Mouse (Mus musculus): Measurements from ENCODE around the gene Rtn4ip1. TPM values are rescaled to one million over a fixed set of nuclear protein-coding genes. Genes with fewer than 3 reads are reported as not detected.
"Not testable (repeated sequence)": the region's sequence is repeated elsewhere in the genome, so short reads cannot be mapped to it uniquely, and the experiment has no call there.

The Rtn4ip1 gene
- 10 to 100 TPM; 13.4 to 13.6 TPM for total RNA-seq (2021)
- long read RNA-seq, transcript Rtn4ip1-201 (9 exons, 2,981 nt): major isoform, 30 of 34 reads
- long read RNA-seq, partial matches to known transcripts: 2 of 34 reads
- long read RNA-seq, other reads (novel, unspliced or antisense): 2 of 34 reads

DNA sequence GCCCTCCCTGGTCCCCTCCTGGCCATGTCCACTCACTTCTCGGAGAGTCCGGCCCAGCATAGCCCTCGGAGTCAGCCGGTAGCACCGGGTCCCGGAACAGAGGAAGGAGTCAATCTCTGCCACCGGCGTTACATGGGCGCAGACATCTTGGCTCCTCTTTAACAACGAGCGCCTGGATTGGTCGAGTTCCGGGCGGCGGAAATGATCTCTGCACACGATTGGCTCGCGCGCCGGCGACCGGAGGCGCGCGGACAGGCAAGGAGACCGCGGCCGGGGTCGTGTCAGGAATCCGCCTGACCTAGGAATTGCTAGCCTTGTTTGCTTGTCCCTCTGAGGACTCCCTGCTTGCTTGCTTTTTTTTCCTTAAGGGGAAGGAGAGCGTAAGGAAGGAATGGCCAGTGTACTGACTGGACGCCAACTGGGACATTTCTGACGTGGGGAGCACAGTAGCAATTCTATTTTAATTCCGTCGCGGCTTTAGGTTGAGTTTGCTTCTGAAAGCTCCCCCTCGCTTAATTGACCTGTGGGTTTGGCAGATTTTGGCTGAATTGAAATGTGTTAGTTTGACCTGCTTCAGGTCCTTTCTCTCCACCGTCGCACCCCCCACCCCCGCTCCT, at the start of gene Rtn4ip1, which contains the start of gene Qrsl1:
Rtn4ip1 (plus strand) TSS at position 230 of the 617 bp plus-strand sequence.
Qrsl1 (minus strand) TSS at position 168 of the 617 bp plus-strand sequence.
- DNase-seq (ENCODE audit: low spot score in 2 of 2): peak; percentile 90 to 97

DNA sequence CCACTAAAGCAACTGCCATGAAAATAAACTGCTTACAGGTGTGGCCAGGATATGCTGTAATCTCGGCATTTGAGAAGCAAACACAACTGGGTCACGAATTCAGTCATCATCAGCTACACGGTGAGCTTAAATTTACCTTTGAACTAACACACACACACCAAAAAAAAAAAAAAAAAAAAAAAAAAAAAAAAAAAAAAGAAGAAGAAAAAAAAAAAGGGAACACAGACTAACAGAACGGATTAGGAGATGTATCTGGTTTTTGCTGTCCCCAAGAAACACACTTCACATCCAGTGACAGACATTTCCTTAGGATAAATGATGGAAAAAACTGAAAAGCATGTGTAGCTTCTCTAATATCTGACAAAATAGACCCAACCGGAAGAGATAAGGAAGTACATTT, 49.7 kb upstream of the Rtn4ip1 start:
- DNase-seq (ENCODE audit: low spot score in 2 of 2): no peak

DNA sequence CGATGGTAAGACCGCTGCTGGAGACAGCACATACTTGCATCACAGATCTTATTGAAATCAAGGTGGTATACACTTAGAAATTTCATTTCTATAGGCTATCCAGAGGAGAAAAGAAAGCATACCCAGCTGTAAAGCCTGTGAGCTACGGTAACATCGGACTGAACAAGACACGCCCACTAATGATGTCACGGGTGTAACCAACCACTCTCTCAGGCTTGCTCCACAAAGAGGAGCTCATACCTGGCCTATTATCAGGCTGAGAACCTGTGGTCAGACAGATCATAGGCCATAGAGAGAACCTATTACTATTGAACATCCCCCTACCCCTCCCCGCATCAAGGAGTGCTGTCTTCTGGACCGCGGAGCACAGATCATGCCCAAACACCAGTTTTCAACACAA, 45.7 kb upstream of the Rtn4ip1 start:
- no peak for DNase-seq (ENCODE audit: low spot score in 2 of 2)

DNA sequence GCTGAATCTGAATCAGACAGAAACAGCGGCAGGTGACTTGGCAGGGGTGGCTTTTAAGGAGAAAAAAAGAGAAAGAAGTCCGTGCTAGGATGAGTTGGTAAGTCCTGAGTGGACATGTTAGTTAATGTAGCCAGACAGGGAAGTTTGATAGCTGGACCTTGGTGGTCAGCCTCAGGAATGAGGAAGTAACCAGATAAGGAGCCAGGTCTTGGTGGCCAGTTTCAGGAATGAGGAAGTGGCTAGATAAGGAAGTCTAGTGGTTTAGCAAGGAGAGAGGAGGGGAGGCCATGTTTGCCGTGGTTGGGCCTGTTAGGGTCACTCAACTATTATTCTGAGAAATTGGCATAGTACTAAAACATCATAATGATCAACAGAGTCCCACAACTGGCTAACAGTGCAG, 45.3 kb upstream of the Rtn4ip1 start:
- DNase-seq (ENCODE audit: low spot score in 2 of 2): no peak

DNA sequence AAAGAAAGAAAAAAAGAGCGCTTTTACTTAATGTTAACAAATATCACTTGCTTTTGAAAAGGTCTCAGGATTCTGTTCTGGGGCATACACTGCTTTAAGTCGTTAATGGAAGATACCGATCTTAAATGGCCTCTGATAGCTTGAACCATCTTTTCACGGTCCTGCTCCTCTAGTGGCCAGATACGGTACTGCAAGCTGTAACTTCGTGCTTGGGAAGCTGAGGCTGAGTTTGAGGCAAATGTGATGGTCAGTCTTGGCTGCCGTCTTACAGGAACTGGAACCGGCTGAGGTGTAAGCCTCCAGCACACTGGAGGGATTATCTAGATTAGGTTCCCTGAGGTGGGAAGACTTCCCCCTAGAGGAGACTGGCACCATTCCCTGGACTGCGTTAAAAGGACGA, 30.9 kb upstream of the Rtn4ip1 start:
- DNase-seq (ENCODE audit: low spot score in 2 of 2): no peak

DNA sequence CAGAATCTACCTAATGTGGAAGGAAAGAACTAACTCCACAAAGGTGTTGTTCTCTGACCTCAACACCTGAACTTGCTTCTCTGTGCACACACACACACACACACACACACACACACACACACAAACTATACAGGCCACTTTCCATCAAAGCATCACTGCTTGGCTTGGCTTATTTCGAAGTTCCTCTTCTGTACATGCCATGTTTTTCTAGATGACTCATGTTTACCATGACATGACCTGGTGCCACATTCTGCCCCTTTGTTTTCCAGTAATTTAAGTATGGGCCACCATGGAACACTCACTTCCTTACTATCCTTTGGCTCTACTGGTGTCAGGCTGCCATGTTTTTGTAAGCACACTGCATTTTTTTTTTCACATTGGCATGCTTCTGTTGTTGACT, 30.1 kb upstream of the Rtn4ip1 start:
- DNase-seq (ENCODE audit: low spot score in 2 of 2): no peak

DNA sequence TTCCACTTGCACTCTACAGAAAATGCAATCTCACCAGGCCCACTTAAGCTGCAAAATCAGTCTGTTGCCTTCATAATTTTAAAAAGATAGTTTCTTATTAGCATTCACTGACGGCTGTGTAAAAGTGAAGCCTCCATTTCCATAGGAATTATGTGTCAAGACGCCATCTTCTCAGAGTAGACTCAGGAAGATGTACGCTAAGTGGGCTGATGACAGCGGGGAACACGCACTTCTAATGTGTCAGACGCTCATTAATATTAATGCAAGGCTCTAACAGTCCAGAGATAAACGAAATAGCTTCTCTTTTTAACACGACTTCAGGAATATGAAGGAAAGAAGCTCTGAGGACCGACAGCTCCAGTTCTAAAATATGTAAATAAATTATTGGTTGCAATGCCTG, 13.9 kb upstream of the Rtn4ip1 start:
- DNase-seq (ENCODE audit: low spot score in 2 of 2): peak in 1 of 2 experiments; percentile 5

DNA sequence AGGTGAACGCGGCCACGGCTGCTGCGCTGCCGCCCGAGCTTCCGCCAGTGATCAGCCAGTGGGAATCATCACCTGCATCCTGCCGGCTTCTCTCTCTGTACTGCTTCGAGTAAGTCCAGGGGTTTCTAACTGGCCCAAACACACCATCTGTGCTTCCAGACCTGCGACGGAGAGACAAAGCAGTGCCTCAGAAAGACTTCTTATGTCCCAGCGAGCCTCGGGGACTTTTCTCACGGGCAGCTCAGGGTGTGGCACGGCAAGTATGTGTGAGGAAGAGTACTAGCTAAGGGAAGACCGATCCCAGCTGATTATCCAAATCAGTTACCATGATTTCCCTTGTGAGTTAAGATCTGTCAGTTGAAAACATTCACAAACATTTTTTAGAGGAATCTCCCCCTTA, 12.6 kb upstream of the Rtn4ip1 start:
- no peak for DNase-seq (ENCODE audit: low spot score in 2 of 2)

DNA sequence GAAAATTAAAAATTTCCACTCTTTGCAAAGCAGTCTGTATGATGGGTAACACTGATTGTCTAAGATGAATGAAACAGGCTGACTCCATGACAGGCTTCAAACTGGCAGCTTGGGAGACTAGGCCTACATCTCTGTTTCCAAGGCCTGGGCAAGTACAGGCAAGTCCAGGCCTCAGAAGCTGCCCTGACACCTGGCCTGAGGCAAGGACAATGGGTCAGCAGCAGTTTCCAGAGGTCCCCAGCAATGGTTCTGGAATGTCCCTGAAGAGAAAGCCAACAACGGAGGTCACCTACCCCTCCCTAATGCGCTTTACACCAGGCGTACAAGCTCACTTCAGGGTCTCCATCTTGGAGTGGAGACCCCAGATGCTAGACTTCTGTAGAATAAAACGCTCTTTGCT, 8.6 kb upstream of the Rtn4ip1 start:
- no peak for DNase-seq (ENCODE audit: low spot score in 2 of 2)

DNA sequence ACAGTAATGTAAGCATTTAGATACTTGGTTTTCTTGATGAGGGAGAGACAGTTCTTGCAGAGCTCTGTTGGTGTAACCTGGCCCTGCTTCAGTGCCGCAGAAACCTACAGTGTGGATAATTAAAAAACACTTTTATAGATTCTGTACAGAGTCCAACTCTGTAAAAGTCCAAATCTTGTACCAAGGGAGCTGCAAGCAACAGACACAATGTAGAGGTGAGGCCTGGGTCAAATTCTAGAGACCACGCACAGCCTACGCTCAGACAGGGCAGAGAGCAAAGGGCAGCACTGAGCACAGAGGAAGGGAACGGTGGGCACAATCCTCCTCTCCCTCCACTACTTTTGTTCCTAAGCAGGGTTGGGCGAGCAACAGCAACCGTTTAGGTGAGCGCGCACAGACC, 5.5 kb upstream of the Rtn4ip1 start:
- DNase-seq (ENCODE audit: low spot score in 2 of 2): no peak

DNA sequence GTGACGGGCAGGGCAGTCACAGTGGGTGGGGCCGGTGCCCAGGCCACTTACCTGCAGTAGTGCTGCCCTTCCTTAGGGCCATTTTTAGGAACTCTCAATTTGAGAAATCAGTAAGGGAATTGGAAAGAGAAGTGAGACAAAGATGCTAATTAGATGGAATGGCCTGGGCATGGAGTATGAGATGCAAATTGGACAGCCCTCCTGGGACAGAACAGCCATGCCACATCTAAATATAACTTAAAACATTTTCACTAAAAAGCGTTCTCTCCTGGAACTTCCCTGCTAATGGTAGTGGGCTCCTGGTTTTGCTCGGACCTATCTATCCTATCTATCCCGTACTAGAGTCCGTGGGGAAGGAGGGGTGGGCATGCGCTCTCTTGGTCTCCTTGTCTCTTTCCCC, 3.3 kb upstream of the Rtn4ip1 start:
- no peak for DNase-seq (ENCODE audit: low spot score in 2 of 2)

DNA sequence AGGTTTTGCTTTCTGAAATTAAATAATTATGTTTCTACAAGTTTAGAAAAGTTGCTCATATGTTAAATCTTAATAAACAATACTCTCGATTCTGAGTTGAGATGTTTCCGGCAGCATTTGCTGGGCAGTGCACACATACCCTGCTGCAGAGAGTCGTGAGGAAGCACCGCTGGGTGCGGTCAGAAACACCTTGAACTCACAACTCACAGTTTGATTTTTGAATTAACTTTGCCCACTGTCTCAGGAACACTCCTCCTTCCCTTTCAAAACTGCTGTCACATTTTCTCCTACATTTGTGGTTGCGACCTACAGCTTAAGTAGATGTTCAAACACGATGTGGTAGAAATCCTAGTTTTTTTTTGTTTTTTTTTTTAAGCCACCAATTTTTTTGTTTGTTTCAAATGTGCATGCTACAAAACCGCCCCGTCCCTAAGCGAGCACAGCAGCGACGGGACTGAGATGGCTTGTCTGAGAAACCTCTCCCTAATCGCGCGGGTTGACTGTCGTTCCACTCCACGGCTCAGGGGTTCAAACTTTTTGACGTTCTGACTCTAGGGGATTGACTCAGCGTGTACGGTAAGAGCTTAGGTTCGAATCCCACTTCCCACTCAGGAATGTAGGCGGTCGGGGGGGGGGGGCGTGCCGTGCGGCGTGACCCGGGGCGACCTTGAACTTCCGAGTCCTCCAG, 580 bp upstream of the Rtn4ip1 start:
- DNase-seq (ENCODE audit: low spot score in 2 of 2): no peak

DNA sequence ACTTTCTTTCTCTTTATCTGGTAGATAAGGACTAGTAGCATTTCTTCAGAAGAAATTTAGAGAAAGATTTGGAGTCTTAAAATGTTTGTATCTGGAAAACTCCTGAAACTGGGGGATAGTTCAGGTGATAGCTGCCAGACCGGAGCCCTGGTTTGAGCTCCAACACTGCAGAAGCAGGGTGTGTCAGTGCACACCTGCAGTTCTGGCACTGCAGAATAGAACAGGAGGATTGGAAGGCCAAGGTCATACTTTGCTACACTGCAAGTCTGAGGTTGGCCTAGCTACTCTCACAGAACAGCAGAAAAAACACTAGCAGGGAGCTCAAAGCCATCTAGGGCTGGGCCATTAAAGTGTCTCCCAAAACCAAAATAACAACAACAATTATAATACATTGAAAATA, 3.0 kb downstream of the Rtn4ip1 start:
- DNase-seq (ENCODE audit: low spot score in 2 of 2): no peak

DNA sequence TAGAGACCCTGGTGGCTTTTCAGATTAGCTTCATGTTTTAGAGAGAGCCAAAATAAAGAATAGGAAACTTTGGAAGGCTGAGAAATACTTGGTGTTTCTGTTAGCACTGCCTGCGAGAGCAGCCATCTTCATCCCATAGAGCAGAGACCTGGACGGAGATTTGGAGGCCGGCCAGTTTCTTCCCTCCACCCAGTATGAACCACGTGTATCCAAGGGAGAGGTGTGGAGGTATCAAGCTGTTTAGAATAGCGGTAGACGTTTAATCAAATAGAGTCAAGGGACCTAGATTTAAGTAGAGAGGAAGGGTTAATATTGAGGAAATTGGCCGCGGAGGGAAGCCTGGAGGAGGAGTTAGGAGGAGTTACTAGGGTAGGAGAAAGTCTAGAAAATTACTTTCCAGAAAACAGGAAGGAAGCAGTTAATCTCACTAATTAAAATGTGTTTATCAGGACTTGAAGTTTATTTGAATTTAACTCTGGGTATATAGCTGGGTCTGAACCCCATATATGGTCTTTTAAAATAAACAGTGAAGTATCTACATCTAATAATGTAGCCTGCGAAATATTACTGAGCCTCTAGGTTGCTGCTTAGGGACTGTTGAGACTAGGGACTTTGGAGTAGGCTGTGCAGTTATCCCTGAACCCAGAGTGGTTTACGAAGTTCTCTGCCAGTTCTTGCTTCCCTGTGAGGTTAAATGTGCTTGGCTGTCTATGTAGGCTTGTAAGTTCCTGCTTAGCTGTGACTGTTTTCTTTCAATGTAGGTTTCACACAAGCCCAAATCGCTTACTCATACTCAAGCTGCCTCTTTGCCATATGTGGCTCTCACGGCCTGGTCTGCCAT, 8.6 kb downstream of the Rtn4ip1 start:
- no peak for DNase-seq (ENCODE audit: low spot score in 2 of 2)

DNA sequence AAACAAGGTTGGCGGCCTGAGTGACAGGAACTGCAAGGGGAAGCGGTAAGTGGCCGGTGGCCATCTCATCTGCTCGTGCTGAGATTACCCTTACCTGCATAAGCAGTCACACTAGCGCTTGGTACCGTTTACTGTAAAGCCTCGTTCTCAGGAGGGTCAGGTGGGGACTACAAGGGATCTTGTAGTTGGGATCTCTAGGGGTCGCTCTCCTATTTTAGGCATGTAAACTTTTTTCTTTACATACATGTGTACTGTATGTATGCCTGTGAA, 9.2 kb downstream of the Rtn4ip1 start:
- no peak for DNase-seq (ENCODE audit: low spot score in 2 of 2)

DNA sequence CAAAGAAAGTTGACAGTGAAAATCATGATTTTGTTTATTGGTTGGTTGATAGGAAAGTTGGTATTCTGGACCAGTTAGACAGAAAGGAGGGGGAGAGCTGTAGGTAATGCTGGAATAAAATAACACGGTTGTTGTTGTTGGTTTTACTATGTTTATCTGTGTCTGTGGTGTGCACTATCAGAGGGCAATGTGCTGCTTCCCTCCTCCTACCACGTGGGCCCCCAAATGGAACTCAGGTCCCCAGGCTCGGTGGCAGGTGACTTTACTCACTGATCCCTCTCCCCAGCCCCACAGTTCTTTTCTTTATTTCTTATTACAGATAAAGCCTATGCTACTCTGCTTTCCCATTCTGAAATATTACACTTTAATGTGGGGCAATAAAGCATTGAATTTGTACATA, 10.6 kb downstream of the Rtn4ip1 start:
- DNase-seq (ENCODE audit: low spot score in 2 of 2): no peak

DNA sequence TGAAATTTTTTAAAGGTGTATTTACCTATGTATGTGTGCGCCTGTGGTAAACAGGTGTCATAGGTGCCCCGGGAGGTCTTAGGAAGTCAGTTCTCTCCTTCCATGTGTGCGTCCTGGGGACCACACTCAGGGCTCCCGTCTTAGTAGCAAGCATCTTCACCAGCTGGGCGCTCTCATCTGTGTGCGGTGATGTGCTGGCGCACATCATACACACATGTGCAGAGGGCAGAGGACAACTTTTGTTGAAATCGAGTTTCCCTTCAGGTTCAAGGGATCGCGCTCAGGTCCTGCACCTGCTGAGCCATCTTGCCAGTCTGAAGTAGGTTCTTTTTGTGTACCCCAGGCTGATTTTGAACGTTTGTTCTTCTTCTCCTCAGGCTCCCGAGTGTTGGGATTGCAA, 14.6 kb downstream of the Rtn4ip1 start:
- no peak for DNase-seq (ENCODE audit: low spot score in 2 of 2)

DNA sequence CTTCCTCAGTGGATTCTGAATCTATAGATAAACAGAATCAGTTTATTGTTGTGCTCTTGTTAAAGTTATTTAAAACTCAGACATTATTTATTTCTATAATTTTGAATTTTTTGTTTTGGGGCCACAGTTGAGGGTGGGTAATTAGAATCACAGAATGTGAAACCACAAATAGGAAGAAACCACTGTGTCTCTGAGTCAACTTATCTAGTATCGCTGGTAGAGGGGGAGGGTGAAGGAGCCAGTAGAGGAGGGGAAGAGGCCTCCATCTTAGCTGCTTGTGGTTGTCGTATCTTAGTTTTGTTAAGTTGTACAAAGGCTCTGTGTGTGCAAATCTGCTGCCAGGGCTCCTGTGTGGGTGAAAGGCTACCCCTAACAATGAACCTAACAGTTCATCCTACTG, 15.1 kb downstream of the Rtn4ip1 start:
- DNase-seq (ENCODE audit: low spot score in 2 of 2): no peak

DNA sequence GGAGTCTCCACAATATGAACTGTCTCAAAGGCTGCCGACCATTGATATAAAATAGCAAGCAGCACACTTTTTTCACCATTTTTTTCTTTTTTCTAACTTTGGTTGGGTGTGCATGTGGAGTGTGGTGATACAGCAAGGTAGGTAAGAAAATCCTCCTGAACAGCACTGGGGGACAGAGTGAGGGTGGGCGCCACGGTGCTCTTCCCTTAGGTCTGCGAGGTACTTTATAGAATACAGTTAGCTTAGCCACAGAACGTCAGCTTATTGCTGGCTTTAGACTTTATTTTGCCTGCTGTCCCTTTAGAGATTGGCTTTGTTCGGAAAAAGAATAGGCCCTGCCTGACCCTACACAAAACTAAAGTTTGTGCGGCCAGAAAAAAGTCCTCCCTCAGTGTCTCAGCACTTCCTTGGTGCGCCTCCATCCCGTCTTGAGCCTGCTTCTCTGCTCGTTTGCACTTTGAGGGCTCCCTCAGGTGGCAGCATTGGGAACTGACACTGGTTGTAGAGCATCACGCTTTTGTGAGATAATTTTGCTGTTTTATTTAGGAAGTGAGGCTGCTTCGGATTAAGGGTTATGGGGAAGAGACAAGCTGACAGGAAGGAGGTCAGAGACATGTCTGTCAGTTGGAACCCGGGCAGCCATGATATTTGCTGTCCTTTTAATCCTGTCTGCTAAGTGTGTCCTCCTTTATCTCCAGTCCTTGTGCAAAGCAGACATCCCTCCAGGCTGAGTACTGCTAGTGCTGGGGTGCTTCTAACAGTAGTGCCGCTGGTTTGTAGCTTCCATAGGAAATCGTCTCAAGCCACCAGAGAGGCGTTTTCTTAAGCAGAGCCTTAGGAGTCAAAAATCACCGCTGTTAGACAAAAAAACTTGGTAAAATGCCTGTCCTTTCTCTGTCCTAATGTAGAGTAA, 17.3 kb downstream of the Rtn4ip1 start:
- peak; percentile 54 to 85 for DNase-seq (ENCODE audit: low spot score in 2 of 2)

DNA sequence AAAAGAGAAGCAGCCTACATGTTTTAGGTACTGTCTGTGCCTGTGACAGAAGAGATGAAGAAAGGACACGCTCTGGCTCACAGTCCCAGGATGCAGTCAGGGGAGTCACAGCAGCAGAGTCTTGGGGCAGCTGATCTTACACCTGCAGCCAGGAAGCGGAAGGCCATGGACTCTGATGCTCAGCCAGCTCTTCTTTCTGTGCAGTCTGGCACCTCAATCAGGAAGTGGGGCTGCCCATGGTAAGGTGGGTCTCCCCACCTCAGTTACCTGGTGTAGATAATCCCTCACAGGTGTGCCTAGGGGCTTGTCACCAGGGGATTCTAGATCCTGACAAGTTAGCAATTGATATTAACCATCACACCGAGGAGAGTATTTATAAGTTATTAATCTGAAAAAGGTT, 21.5 kb downstream of the Rtn4ip1 start:
- DNase-seq (ENCODE audit: low spot score in 2 of 2): no peak

DNA sequence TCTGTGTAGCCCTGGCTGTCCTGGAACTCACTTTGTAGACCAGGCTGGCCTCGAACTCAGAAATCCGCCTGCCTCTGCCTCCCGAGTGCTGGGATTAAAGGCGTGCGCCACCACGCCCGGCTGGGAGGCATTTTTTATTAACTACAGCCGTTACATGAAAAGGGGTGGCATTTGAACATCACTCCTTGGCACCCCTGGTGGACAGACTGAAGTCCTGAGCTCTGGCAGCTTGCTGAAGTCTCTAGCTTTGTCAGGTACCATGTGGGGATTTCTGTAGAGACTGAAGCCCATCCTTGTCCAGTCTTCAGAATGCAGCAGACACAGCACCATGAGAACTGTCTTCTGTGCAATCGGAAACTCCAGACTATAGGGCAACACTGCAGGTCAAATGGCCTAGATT, 24.2 kb downstream of the Rtn4ip1 start:
- not testable (repeated sequence) for DNase-seq (ENCODE audit: low spot score in 2 of 2)

All from layer of hippocampus, adult 18-20 months (tissue).